Comparison of ENCODE assay signal across 8 mouse cellular contexts in the genomic region with DNA sequence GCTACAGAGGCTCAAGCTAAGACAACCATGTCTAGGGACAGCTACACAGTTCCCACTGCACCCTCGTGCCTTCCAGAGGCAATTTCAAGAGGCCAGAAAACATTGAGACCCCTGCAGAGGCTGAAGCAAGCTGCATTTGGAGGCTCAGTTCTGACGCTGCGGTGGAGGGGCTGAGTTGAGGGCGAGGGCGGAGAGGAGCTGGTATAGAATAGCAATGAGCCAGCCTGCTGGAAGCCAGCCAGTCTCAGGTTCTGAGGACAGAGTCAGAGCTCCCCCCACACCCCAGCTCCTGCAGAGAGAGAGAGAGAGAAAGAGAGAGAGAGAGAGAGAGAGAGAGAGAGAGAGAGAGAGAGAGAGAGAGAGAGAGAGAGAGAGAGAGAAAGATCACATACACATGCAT. TPM values are rescaled to one million over a fixed set of nuclear protein-coding genes. Genes with fewer than 3 reads are reported as not detected.
DNase-seq lines count a peak whose midpoint lies in the region; TF ChIP-seq lines count a peak whose summit lies in the region.

No protein-coding gene starts in this region.

- no peak for TF ChIP-seq CTCF in left cerebral cortex, adult 2 months (IDR thresholded peaks at IDR 0.05)

- peak; percentile 77 to 82 for DNase-seq in cerebellum, postnatal 10 days
- no peak for DNase-seq in cerebellum, adult 9-10 months
- DNase-seq in layer of hippocampus, adult 11-12 months (ENCODE audit: low spot score): peak; percentile 53
- no peak for DNase-seq in layer of hippocampus, postnatal 14 days (ENCODE audit: low spot score in 2 of 2)
- DNase-seq in left cerebral cortex, adult 2 months (ENCODE audit: extremely low spot score in 1 of 2, low spot score in 2 of 2): peak; percentile 73 to 79
- peak; percentile 84 for DNase-seq in right cerebral cortex, adult 2 months (ENCODE audit: low spot score in 2 of 2)
- no peak for DNase-seq in adrenal gland, postnatal 4 days (ENCODE audit: low spot score in 2 of 2)
- no peak for DNase-seq in embryo, embryonic 11 days

- intact Hi-C loops in left cerebral cortex, adult 2 months (cut with DNase I): no loop called here

- H3K27ac ChIP-seq in left cerebral cortex, adult 2 months: peak overlapping the region; percentile 71

- no peak overlapping the region for H3K4me3 ChIP-seq in left cerebral cortex, adult 2 months

RNA-seq across cellular contexts. Expression of a gene that starts 20.5 kb away (rescaled TPM):
- total RNA-seq in layer of hippocampus, postnatal 14 days (2021): 10 to 100 TPM; 81.4 to 94.1 TPM
- total RNA-seq in left cerebral cortex, adult 2 months (2021): 100 to 1,000 TPM; 216 to 221 TPM
- 1 to 10 TPM; 7.1 to 7.4 TPM for total RNA-seq in adrenal gland, postnatal 4 days (2021)

RNA-seq across cellular contexts. Expression of a gene that starts 37.5 kb away (rescaled TPM):
- total RNA-seq in layer of hippocampus, postnatal 14 days (2021): 1 to 10 TPM; 2.0 to 3.1 TPM
- total RNA-seq in left cerebral cortex, adult 2 months (2021): 1 to 10 TPM; 3.4 to 3.5 TPM
- 10 to 100 TPM; 24.6 to 27.3 TPM for total RNA-seq in adrenal gland, postnatal 4 days (2021)

RNA-seq across cellular contexts. Expression of a gene that starts 43.7 kb away (rescaled TPM):
- 1 to 10 TPM; 3.3 to 3.4 TPM for total RNA-seq in layer of hippocampus, postnatal 14 days (2021)
- 10 to 100 TPM in 1 of 2 experiments, 1 to 10 TPM in 1; 9.6 to 10.7 TPM for total RNA-seq in left cerebral cortex, adult 2 months (2021)
- 10 to 100 TPM; 17.8 to 22.5 TPM for total RNA-seq in adrenal gland, postnatal 4 days (2021)

Comparison
In these comparisons a context has a peak if more than half of its experiments do, and no peak if none do; other contexts are left out.
1. DNase-seq: peak in cerebellum, postnatal 10 days (2 of 2), layer of hippocampus, adult 11-12 months (single experiment), left cerebral cortex, adult 2 months (2 of 2) and right cerebral cortex, adult 2 months (2 of 2); none in cerebellum, adult 9-10 months (single experiment), layer of hippocampus, postnatal 14 days (0 of 2), adrenal gland, postnatal 4 days (0 of 2) and embryo, embryonic 11 days (single experiment).
2. RNA of a gene that starts 20.5 kb away (total RNA-seq): 216 to 221 TPM in left cerebral cortex, adult 2 months and 81.4 to 94.1 TPM in layer of hippocampus, postnatal 14 days; 7.1 to 7.4 TPM in adrenal gland, postnatal 4 days; every median in the first group is over 4 times any median in the second.
3. RNA of a gene that starts 37.5 kb away (total RNA-seq): 24.6 to 27.3 TPM in adrenal gland, postnatal 4 days; 3.4 to 3.5 TPM in left cerebral cortex, adult 2 months and 2.0 to 3.1 TPM in layer of hippocampus, postnatal 14 days; every median in the first group is over 4 times any median in the second.